Mouse (Mus musculus) kidney, adult 2 months (tissue): ENCODE data around the gene 4930550C14Rik. TPM values are rescaled to one million over a fixed set of nuclear protein-coding genes. Genes with fewer than 3 reads are reported as not detected.

Experiments used
- DNase-seq: peaks from one replicate; pipeline ENCODE4 v3.0.0; 2021
- H3K27ac ChIP-seq: fragments of 200-500 bp; 2 replicates; pipeline ENCODE4 v1.5.1; 2012; ENCODE audit warnings: low read depth, low read length, control low read depth, inconsistent platforms; ENCODE audit not compliant: insufficient read depth
- H3K27me3 ChIP-seq: fragments of 200-500 bp; replicated peaks from 2 replicates; pipeline ENCODE4 v1.6.1; 2012; ENCODE audit warnings: mild to moderate bottlenecking, moderate library complexity, low read length, inconsistent platforms; ENCODE audit not compliant: control insufficient read depth, insufficient read depth
- H3K36me3 ChIP-seq: fragments of 200-500 bp; 2 replicates; pipeline ENCODE4 v1.6.1; 2012; ENCODE audit warnings: mild to moderate bottlenecking, moderate library complexity, low read length, inconsistent platforms; ENCODE audit not compliant: control insufficient read depth, insufficient read depth
- H3K4me1 ChIP-seq: fragments of 200-500 bp; 2 replicates; pipeline ENCODE4 v1.6.1; 2011; ENCODE audit warnings: low read length; ENCODE audit not compliant: control insufficient read depth, insufficient read depth
- H3K4me3 ChIP-seq: fragments of 200-500 bp; 2 replicates; pipeline ENCODE4 v1.5.1; 2011; ENCODE audit warnings: mild to moderate bottlenecking, low read depth, low read length, control low read depth; ENCODE audit not compliant: insufficient read depth
- CTCF ChIP-seq: fragments of 200-500 bp; conservative IDR thresholded peaks from 2 replicates; pipeline ENCODE4 v1.5.1; 2011; ENCODE audit warnings: low read depth, mild to moderate bottlenecking, control low read depth, low read length, moderate library complexity, mixed read lengths; ENCODE audit not compliant: insufficient read depth, insufficient read length
- POLR2A ChIP-seq: fragments of 200-500 bp; IDR thresholded peaks from one replicate; pipeline ENCODE4 v1.6.1; 2011; ENCODE audit warnings: low read depth, low read length, control low read depth
- WGBS: fragments of 180-500 bp; shearing (Covaris S2); methylation state at CpG from one replicate; pipeline ENCODE4 v1.1.7; 2018; 5-methylcytosine and 5-hydroxymethylcytosine counted together
- polyA plus RNA-seq: library from polyadenylated mRNA; depleted of rRNA; stranded (reverse); fragments of >200 nt; gene quantifications from 2 replicates; pipeline ENCODE4 v1.2.3, GENCODE M21; 2012

4930550C14Rik gene
- polyA plus RNA-seq, 1 experiment = 1.0 TPM

DNA sequence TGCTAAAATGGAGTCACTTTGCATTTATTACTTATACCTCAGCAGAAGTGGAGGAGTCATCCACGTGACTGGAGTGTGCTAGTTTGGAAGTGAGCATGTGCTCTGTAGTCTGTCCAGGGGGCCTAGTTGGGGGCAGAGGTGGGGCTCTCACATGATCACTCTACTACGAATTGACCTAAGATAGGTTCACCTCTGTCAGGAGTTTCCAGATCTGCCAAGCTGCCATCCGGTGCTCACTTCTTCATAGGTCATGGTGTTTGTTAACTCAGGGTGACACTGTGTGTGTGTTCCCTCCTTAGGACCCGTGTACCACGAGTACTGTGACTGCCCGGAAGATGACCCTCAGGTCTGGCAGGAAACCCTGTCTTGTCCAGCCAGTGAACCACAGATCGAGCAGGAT is 12.0 kb upstream of the 4930550C14Rik start:
- Histone ChIP-seq H3K4me1 (no peaks in the 10 kb centered on the region), H3K4me3 (no peak overlapping the region), H3K27me3 (no peaks in the 10 kb centered on the region), H3K27ac (no peak overlapping the region), H3K36me3 (no peaks in the 10 kb centered on the region)
- no peak for DNase-seq
- WGBS = 49% methylated on average over 7 of the region's 7 CpGs
- TF ChIP-seq CTCF (no peak), POLR2A (no peak)

DNA sequence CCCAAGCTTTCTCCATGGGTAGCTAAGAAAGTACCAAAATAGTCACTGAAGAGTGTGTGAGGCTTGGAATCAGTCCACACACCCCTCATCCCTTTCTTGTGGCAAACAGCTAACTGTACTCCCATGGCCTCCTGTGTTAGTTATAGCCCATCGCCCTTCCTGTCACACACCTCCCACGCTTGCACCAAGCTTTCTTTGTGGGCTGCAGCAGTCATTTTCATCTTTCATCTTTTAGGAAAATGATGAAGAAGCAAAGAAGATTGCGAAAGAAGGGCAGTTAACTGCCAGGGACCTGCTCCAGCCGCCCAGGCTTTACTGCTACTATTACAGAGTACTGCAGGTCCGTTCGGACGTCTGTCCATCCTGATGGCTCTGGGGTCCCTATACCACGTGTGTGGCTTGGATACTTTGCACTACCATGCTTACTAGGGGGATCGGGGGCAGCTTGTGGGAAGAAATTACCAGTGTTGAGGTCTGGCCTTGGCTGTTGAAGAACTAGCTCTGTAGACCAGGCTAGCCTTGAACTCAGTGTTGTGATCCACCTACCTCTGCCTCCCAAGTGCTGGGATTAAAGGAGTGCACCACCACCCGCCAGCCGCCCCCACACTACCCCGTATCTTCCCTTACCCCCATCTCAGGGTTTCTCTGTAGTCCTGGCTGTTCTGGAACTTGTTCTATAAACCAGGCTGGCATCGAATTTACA is 4.3 kb upstream of the 4930550C14Rik start:
- no peaks in the 10 kb centered on the region for H3K36me3 ChIP-seq
- no peak overlapping the region for H3K27ac ChIP-seq
- H3K4me1 ChIP-seq = peaks cover 7% of the 10 kb centered on the region; the same call in 1 of the 2 replicates
- WGBS = 78% methylated on average over 13 of the region's 13 CpGs
- TF ChIP-seq POLR2A (no peak), CTCF (no peak)
- no peak for DNase-seq
- H3K4me3 ChIP-seq = no peak overlapping the region
- no peaks in the 10 kb centered on the region for H3K27me3 ChIP-seq

- no peak overlapping the region for H3K27ac ChIP-seq
- no peaks in the 10 kb centered on the region for H3K27me3 ChIP-seq
- H3K36me3 ChIP-seq = no peaks in the 10 kb centered on the region
- peak; percentile 60 for DNase-seq
- H3K4me1 ChIP-seq = peaks cover 7% of the 10 kb centered on the region; the same call in 1 of the 2 replicates
- H3K4me3 ChIP-seq = no peak overlapping the region
- TF ChIP-seq POLR2A = no peak
- peak; percentile 84 for TF ChIP-seq CTCF
- 24% methylated on average over 5 of the region's 5 CpGs for WGBS
These were observed 3.8 kb upstream of the 4930550C14Rik start for GRCm38 (mm10) chr9:53398388-53398700.

- no peak for TF ChIP-seq POLR2A
- no peak for TF ChIP-seq CTCF
These were observed 2.6 kb upstream of the 4930550C14Rik start for GRCm38 (mm10) chr9:53399537-53399936.

GRCm38 (mm10) chr9:53400696-53401095 is 1.4 kb upstream of the 4930550C14Rik start:
- DNase-seq = peak; percentile 67
- H3K4me1 ChIP-seq = peaks cover 7% of the 10 kb centered on the region; the same call in 1 of the 2 replicates
- no peak overlapping the region for H3K4me3 ChIP-seq
- H3K36me3 ChIP-seq = no peaks in the 10 kb centered on the region
- WGBS = 58% methylated on average over 4 of the region's 4 CpGs
- TF ChIP-seq CTCF (no peak), POLR2A (no peak)
- H3K27ac ChIP-seq = no peak overlapping the region
- H3K27me3 ChIP-seq = no peaks in the 10 kb centered on the region

More at GRCm38 (mm10) chr9:53399537-53399936, 2.6 kb upstream of the 4930550C14Rik start:
- H3K4me1 ChIP-seq = peaks cover 7% of the 10 kb centered on the region; the same call in 1 of the 2 replicates
- H3K27me3 ChIP-seq = no peaks in the 10 kb centered on the region
- 95% methylated on average over 8 of the region's 8 CpGs for WGBS
- 0 out of 2 replicates have a peak overlapping the region, but pooled peaks have one; percentile 52 for H3K27ac ChIP-seq
- H3K36me3 ChIP-seq = no peaks in the 10 kb centered on the region
- no peak for DNase-seq
- H3K4me3 ChIP-seq = no peak overlapping the region

- H3K4me3 ChIP-seq = no peak overlapping the region
- no peak overlapping the region for H3K27ac ChIP-seq
- H3K4me1 ChIP-seq = peaks cover 7% of the 10 kb centered on the region; the same call in 1 of the 2 replicates
- H3K36me3 ChIP-seq = no peaks in the 10 kb centered on the region
- TF ChIP-seq POLR2A (no peak), CTCF (no peak)
- no peaks in the 10 kb centered on the region for H3K27me3 ChIP-seq
- WGBS = 72% methylated on average over 8 of the region's 8 CpGs
- peak; percentile 63 for DNase-seq
These were observed 979 bp upstream of the 4930550C14Rik start for GRCm38 (mm10) chr9:53401146-53401545.

DNA sequence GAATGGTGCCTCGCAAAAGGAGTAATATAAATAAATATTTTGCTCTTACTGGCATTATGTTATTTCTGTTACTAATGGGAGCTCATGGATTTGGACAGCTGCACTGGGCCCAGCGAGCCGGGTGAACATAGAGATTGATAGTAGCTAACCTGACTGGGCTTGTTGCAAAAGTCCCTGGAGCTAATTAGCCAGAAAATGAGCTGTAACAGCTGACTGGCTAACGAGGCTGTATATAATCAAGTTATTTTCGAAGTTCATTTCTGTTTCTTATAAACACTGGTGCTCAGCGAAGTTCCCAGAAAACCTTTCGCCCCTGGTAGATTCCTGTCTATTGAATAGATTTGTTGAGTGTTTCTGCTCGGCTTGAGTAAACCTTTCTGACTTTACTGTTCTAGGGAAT is 866 bp downstream of the 4930550C14Rik start:
- DNase-seq = peak; percentile 46
- peaks cover 7% of the 10 kb centered on the region; the same call in 1 of the 2 replicates for H3K4me1 ChIP-seq
- TF ChIP-seq CTCF (no peak), POLR2A (no peak)
- H3K36me3 ChIP-seq = no peaks in the 10 kb centered on the region
- H3K27me3 ChIP-seq = no peaks in the 10 kb centered on the region
- H3K4me3 ChIP-seq = no peak overlapping the region
- peak overlapping the region; percentile 31 for H3K27ac ChIP-seq
- 31% methylated on average over 8 of the region's 8 CpGs for WGBS
